Mouse (Mus musculus): ENCODE measurements around the gene Cdkal1. TPM values are rescaled to one million over a fixed set of nuclear protein-coding genes. Genes with fewer than 3 reads are reported as not detected.

Gene Cdkal1
- polyA plus RNA-seq (2015; fragmentation: Nextera tagmentation; extraction: Ambion mirVana), result 26.0 and 30.4 TPM in 2 replicates

DNA sequence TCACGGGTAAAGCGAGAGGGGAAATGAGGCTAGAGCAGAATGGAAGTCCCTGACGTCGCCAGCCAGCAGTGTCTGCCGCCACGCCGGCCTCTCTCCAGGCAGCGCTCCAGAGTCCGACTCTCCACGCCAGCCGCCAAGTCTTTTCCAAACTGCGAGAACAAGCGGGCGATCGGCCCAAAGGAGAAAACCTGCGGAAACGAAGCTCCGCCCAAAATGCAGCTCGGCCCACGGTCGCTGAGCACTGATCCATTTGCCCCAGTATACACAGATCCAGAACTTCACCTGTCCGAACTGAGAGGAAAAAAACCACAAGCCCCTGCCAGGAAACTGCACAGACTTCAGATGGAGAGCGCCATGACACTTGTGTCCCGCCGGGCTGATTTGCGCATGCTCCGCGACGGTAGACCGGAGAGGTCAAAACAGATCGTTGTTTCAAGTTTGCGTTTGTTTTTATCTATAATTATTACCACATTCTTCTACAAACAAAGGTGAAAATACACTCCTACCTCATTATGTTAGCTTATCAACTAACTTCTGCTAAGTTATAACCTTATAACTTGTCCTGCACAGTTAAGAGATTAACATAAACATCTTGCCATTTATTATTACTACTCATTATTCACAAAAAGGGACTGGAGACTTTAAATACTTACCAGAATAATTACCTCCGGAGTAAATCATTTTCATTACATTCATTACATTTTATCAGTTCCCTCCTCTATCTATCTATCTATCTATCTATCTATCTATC lies at the start of gene Cdkal1:
TSS of gene Cdkal1 (minus strand) at position 394 of the 751 bp plus-strand sequence.
- no peaks in the 10 kb centered on the region; the same call in 1 of the 2 replicates for H3K4me1 ChIP-seq (replicated peaks)
- under 1% methylated on average over 33 of the region's 33 CpGs for WGBS

DNA sequence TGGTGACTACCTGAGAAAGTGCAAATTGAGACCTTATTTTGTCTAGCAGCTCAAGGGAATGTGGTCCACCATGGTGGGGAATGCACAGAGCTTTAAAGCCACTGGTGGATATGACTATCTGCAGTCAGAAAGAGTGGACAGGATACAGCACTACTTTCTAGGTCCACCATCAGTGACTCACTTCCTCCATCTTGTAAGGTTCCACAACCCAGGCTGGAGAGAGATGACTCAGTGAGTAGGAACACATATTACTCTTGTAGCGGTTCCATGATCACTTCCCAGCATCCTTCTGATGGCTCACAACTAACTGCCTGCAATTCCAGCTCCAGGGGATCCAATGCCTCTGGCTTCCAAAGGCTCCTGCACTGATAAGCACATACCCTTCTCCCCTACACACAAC lies 47.9 kb upstream of the Cdkal1 start:
- WGBS, result 88% methylated on average over 1 of the region's 1 CpGs
- Histone ChIP-seq H3K27me3 (replicated peaks) (no peaks in the 10 kb centered on the region), H3K4me1 (replicated peaks) (no peaks in the 10 kb centered on the region), H3K4me2 (replicated peaks) (no peak overlapping the region), H3K27ac (no peak overlapping the region), H3K4me3 (replicated peaks) (no peak overlapping the region), H3K36me3 (peaks cover 9% of the 10 kb centered on the region), H3K9ac (no peak overlapping the region), H3K9me3 (no peaks in the 10 kb centered on the region)
- ATAC-seq, result no peak

More for the DNA sequence above, at the start of gene Cdkal1:
- Histone ChIP-seq H3K36me3 (0 out of 2 replicates have a peak, but pooled peaks cover 4% of the 10 kb centered on the region), H3K27ac (peak within 1 kb of the TSS; percentile 86), H3K9ac (peak within 1 kb of the TSS; percentile 88), H3K4me2 (replicated peaks) (peak within 1 kb of the TSS; percentile 61), H3K9me3 (no peaks in the 10 kb centered on the region), H3K4me3 (replicated peaks) (peak within 1 kb of the TSS; percentile 71), H3K27me3 (replicated peaks) (no peaks in the 10 kb centered on the region)
- peak; percentile 92 for ATAC-seq

DNA sequence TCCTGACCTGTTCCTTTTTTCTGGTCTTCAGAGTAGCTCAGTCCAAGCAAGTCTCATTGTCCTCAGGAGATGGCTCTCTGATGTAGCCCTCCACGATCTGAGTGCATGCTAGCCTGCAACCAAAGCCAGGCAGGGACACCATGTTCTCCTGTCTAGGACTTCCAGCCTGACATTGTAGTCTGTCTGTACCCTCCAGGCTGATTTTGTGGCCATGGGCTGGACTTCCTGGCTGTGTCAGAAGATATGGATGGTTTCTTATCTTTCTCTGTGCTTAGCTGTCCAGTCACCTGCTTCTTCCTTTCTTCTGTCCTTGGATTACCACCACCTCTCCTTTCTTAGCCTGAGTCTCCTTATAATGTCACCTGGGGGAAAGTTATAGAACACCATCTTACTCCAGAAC lies 47.2 kb upstream of the Cdkal1 start:
- Histone ChIP-seq H3K4me1 (replicated peaks) (no peaks in the 10 kb centered on the region), H3K27me3 (replicated peaks) (no peaks in the 10 kb centered on the region), H3K4me2 (replicated peaks) (no peak overlapping the region), H3K27ac (no peak overlapping the region), H3K9ac (no peak overlapping the region), H3K9me3 (no peaks in the 10 kb centered on the region), H3K36me3 (peaks cover 6% of the 10 kb centered on the region; the same call in 1 of the 2 replicates), H3K4me3 (replicated peaks) (no peak overlapping the region)
- ATAC-seq, result no peak
- WGBS, result 77% methylated on average over 1 of the region's 1 CpGs

DNA sequence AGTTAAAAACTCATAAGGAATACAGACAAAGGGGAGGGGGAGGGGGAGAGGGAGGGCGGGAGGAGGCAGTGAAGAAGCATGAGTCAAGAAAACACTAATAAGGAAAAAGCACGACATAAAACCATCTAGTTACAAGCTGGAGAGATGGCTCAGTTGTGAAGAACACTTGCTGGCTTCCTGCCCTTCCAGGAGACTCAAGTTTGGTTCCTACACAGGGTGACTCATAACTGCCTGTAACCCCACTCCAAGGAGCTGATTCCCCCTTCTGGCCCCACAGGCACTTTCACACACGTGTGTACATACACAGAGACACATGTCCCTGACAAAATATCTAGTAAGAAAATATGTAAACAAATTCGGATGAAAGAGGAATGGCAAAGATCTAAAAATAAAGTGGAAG lies 46.2 kb upstream of the Cdkal1 start:
- Histone ChIP-seq H3K4me1 (replicated peaks) (no peaks in the 10 kb centered on the region), H3K27ac (no peak overlapping the region), H3K4me3 (replicated peaks) (no peak overlapping the region), H3K9me3 (no peaks in the 10 kb centered on the region), H3K4me2 (replicated peaks) (no peak overlapping the region), H3K36me3 (peaks cover 3% of the 10 kb centered on the region; the same call in 1 of the 2 replicates), H3K27me3 (replicated peaks) (no peaks in the 10 kb centered on the region), H3K9ac (no peak overlapping the region)
- ATAC-seq, result no peak
- 57% methylated on average over 4 of the region's 4 CpGs for WGBS

DNA sequence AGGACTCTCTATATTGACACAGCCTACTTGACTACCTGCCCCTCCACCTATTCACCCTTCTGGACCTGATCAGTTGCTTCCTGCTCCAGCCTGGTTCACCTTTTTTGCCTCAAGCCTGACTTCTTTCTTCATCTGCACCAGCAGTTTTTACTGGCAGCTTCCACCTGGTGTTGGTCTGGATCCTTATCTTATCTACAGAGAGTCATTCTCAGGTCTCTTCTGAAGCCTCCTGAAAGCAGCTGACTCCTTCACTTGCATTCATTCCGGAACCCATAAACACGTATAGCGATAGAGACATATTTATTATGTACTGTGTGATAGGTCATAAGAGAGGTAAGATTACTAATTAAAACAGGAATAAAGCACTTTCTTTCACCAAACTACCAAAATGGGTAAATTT lies 11.3 kb upstream of the Cdkal1 start:
- Histone ChIP-seq H3K4me2 (replicated peaks) (no peak overlapping the region), H3K9me3 (no peaks in the 10 kb centered on the region), H3K27me3 (replicated peaks) (no peaks in the 10 kb centered on the region), H3K9ac (no peak overlapping the region), H3K4me1 (replicated peaks) (no peaks in the 10 kb centered on the region), H3K4me3 (replicated peaks) (no peak overlapping the region), H3K27ac (no peak overlapping the region), H3K36me3 (no peaks in the 10 kb centered on the region)
- 86% methylated on average over 3 of the region's 3 CpGs for WGBS
- peak; percentile 49 for ATAC-seq

DNA sequence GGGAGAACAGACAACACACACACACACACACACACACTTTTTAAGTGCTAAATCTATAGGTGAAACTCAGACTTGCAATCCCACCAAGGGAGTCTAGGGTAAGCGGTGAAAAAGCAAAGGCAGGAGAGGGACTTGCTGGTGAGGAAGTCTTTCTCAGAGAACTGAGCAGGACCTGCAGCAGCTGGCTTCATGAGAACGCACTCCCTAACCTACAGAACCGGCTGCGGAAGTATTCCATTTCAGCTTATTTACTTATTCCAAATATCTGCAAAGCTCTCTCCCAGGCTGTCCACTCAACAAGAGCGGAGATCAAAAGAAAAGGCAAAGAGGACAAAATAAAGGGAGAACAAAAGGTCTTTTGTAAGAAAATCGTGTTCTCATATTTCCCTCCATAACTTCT lies 8.9 kb upstream of the Cdkal1 start:
- H3K4me1 ChIP-seq (replicated peaks), result no peaks in the 10 kb centered on the region
- H3K9me3 ChIP-seq, result no peaks in the 10 kb centered on the region
- no peaks in the 10 kb centered on the region for H3K27me3 ChIP-seq (replicated peaks)
- H3K36me3 ChIP-seq, result no peaks in the 10 kb centered on the region
- H3K4me2 ChIP-seq (replicated peaks), result no peak overlapping the region
- 63% methylated on average over 6 of the region's 6 CpGs for WGBS
- H3K27ac ChIP-seq, result no peak overlapping the region
- ATAC-seq, result no peak
- no peak overlapping the region for H3K9ac ChIP-seq
- no peak overlapping the region for H3K4me3 ChIP-seq (replicated peaks)

DNA sequence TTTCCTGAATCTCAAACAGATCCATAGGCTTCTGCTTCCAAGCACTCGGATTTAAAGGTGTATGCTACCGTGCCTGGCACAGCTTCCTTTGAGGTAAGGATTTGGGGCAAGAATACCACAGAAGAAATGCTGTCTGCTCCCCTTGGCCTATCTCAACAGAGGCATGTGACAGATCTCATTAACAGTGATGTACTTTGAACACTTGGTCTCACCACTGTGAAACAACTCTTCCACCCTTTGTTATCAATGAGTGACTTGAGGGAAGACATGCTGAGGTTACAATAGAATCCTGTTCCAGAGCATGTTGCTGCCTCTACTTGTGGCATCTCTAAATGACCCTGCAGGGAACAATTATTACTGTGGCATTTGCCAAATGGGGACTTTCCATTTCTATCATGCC lies 4.6 kb upstream of the Cdkal1 start:
- H3K4me3 ChIP-seq (replicated peaks), result no peak overlapping the region
- H3K36me3 ChIP-seq, result no peaks in the 10 kb centered on the region
- no peaks in the 10 kb centered on the region for H3K9me3 ChIP-seq
- no peak for ATAC-seq
- WGBS, result 69% methylated on average over 2 of the region's 2 CpGs
- no peaks in the 10 kb centered on the region for H3K27me3 ChIP-seq (replicated peaks)
- H3K9ac ChIP-seq, result no peak overlapping the region
- no peak overlapping the region for H3K4me2 ChIP-seq (replicated peaks)
- no peak overlapping the region for H3K27ac ChIP-seq
- H3K4me1 ChIP-seq (replicated peaks), result no peaks in the 10 kb centered on the region

DNA sequence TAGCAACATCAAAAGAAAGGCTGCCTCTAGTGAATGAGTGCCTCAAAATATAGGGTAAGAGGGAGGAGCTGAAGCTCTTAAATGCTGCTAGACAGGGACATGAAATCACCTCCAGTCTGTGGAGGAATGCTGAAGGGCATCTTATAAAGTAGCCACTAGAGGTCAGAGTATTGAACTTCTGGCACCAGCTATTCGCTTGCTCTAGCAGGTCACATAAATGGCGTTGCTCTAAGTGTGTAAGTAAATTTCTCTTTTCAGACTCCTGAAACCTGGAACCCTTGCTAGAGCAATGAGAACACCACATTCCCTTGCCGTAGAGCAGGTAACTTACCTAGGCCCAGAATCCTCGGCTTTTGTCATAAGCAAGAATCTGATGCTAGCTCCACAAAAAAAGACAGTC lies 2.0 kb upstream of the Cdkal1 start:
- H3K9me3 ChIP-seq, result no peaks in the 10 kb centered on the region
- H3K9ac ChIP-seq, result no peak overlapping the region
- H3K4me1 ChIP-seq (replicated peaks), result no peaks in the 10 kb centered on the region; the same call in 1 of the 2 replicates
- 15% methylated on average over 4 of the region's 4 CpGs for WGBS
- no peaks in the 10 kb centered on the region for H3K36me3 ChIP-seq
- no peak overlapping the region for H3K4me2 ChIP-seq (replicated peaks)
- no peak overlapping the region for H3K27ac ChIP-seq
- no peak overlapping the region for H3K4me3 ChIP-seq (replicated peaks)
- H3K27me3 ChIP-seq (replicated peaks), result no peaks in the 10 kb centered on the region
- peak; percentile 57 for ATAC-seq

DNA sequence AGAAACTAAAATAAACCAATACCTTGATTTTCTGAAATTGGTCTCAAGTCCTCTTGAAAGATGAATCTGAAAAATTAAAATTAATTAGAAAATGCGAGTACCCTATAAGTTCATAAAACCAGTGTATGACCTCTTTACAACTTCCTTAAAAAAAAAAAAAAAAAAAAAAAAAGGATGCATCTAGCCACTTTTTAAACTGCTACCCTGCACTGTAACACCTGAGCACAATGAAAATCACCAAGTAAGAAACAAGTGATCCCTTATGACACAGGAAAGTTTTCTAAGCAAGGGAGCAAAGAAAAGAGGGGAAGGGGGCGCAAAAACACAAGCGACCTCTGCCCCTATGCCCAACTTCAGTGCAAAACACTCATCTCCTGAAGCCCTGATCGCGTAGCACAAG lies 598 bp downstream of the Cdkal1 start:
- Histone ChIP-seq H3K4me2 (replicated peaks) (peak overlapping the region; percentile 61), H3K4me3 (replicated peaks) (peak overlapping the region; percentile 71), H3K27me3 (replicated peaks) (no peaks in the 10 kb centered on the region), H3K4me1 (replicated peaks) (no peaks in the 10 kb centered on the region; the same call in 1 of the 2 replicates), H3K27ac (peak overlapping the region; percentile 86), H3K9me3 (no peaks in the 10 kb centered on the region), H3K9ac (peak overlapping the region; percentile 88), H3K36me3 (0 out of 2 replicates have a peak, but pooled peaks cover 4% of the 10 kb centered on the region)
- 2% methylated on average over 5 of the region's 5 CpGs for WGBS
- ATAC-seq, result no peak; the same call in 1 of the 2 replicates

DNA sequence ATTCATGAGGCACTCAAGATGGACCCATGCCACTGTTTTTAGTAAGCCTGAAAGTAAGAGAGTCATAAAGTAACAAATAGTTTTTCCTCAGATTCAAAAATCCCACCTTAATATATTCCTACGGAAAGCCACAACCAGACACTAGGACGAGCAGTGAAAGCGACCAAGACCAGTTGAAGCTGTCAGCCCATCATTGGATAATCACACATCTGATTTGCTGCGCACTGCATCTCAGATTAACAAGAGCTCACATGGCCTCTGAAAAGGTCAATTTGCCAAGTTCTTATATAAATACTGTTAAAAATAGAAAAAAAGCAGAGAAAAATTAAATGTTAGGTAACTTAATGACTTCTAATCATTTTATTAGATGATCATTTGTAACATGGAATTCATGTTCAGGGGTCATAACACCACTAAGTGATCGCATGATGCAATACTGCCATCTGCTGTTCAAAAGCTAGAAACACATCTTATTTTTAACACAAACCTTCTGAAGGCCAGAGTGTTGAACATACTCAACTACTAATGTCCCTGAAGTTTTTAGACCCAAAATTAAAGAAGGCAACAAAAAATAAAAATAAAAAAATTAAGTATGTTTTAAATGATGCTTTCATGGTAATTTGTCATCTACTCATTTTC lies 16.9 kb downstream of the Cdkal1 start:
- Histone ChIP-seq H3K4me3 (replicated peaks) (no peak overlapping the region), H3K27ac (no peak overlapping the region), H3K36me3 (0 out of 2 replicates have a peak, but pooled peaks cover 3% of the 10 kb centered on the region), H3K4me1 (replicated peaks) (no peaks in the 10 kb centered on the region), H3K27me3 (replicated peaks) (no peaks in the 10 kb centered on the region), H3K4me2 (replicated peaks) (no peak overlapping the region), H3K9me3 (no peaks in the 10 kb centered on the region), H3K9ac (no peak overlapping the region)
- ATAC-seq, result peak; percentile 67; the same call in 1 of the 2 replicates
- WGBS, result 60% methylated on average over 5 of the region's 5 CpGs

DNA sequence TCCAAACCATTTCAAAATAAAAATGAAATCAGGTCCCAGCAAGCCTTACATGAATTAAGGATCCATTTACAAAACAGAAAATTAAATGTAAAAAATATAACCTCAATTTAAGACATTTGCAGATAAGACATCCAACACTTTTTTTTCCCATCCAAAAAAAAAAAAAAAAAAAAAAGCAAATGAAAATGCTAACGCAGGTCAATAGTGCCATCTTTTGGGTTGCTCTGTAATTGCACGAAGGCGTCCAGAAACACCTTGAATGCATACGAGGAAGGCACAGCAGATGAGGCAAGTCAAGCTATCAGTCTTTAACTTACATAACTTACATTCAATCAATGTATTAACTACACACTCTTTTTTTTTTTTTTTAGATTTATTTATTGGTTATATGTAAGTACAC lies 20.3 kb downstream of the Cdkal1 start:
- no peaks in the 10 kb centered on the region for H3K36me3 ChIP-seq
- WGBS, result 21% methylated on average over 4 of the region's 4 CpGs
- no peak for ATAC-seq
- no peaks in the 10 kb centered on the region for H3K9me3 ChIP-seq
- no peaks in the 10 kb centered on the region for H3K27me3 ChIP-seq (replicated peaks)
- H3K9ac ChIP-seq, result no peak overlapping the region
- H3K4me2 ChIP-seq (replicated peaks), result no peak overlapping the region
- H3K27ac ChIP-seq, result no peak overlapping the region
- no peak overlapping the region for H3K4me3 ChIP-seq (replicated peaks)
- no peaks in the 10 kb centered on the region for H3K4me1 ChIP-seq (replicated peaks)

DNA sequence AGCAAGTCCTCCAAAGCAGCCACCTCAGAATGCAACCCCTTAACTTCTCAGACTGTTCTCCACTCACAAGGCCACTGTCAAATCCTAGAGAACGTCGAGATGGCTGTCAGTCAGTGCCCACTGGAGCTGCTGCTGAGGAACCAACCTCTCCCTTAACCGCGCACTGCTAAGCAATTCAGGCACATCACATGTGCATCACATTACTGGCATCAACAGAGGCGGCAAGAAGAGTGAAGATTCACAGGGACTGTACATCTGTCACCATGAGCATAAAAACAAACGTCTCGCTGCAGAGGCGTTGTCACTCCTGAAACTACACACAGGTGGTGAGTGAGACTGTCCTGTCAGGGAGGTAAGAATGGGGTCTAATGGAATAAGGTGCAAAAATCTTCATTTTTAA lies 21.7 kb downstream of the Cdkal1 start:
- Histone ChIP-seq H3K9me3 (no peaks in the 10 kb centered on the region), H3K4me3 (replicated peaks) (no peak overlapping the region), H3K27me3 (replicated peaks) (no peaks in the 10 kb centered on the region), H3K27ac (no peak overlapping the region), H3K4me2 (replicated peaks) (no peak overlapping the region), H3K9ac (no peak overlapping the region), H3K4me1 (replicated peaks) (no peaks in the 10 kb centered on the region), H3K36me3 (no peaks in the 10 kb centered on the region)
- WGBS, result 80% methylated on average over 8 of the region's 8 CpGs
- ATAC-seq, result no peak
